Mouse (Mus musculus): ENCODE data around the gene Cd209g. TPM values are rescaled to one million over a fixed set of nuclear protein-coding genes. Genes with fewer than 3 reads are reported as not detected.

Gene Cd209g
- polyA plus RNA-seq, 1 experiment from 2014 or later: not detected

Other genes starting within 250 kb of the Cd209g start
- gene Cd209b, start 207.3 kb upstream of the Cd209g start, polyA plus RNA-seq (2014; fragmentation: Nextera tagmentation; extraction: Ambion mirVana): not detected in 2 replicates
- gene Cd209c, start 179.4 kb upstream of the Cd209g start, polyA plus RNA-seq (2014; fragmentation: Nextera tagmentation; extraction: Ambion mirVana): 0.66 and 0.77 TPM in 2 replicates
- gene Cd209f, start 28.3 kb upstream of the Cd209g start, polyA plus RNA-seq (2014; fragmentation: Nextera tagmentation; extraction: Ambion mirVana): not detected in 2 replicates
- gene Evi5l, start 32.5 kb downstream of the Cd209g start, polyA plus RNA-seq (2014; fragmentation: Nextera tagmentation; extraction: Ambion mirVana): 12.8 and 18.3 TPM in 2 replicates
- gene Prr36, start 83.4 kb downstream of the Cd209g start, polyA plus RNA-seq (2014; fragmentation: Nextera tagmentation; extraction: Ambion mirVana): 3.8 and 7.1 TPM in 2 replicates
- gene Lrrc8e, start 92.7 kb downstream of the Cd209g start, polyA plus RNA-seq (2014; fragmentation: Nextera tagmentation; extraction: Ambion mirVana): 0.41 and 0.43 TPM in 2 replicates
- gene Map2k7, start 104.6 kb downstream of the Cd209g start, polyA plus RNA-seq (2014; fragmentation: Nextera tagmentation; extraction: Ambion mirVana): 22.6 and 24.3 TPM in 2 replicates
- 0.86 and 2.2 TPM in 2 replicates for gene Gm49320, start 104.8 kb downstream of the Cd209g start, polyA plus RNA-seq (2014; fragmentation: Nextera tagmentation; extraction: Ambion mirVana)
- 4.7 and 5.9 TPM in 2 replicates for gene Tgfbr3l, start 114.1 kb downstream of the Cd209g start, polyA plus RNA-seq (2014; fragmentation: Nextera tagmentation; extraction: Ambion mirVana)
- gene Snapc2, start 119.0 kb downstream of the Cd209g start, polyA plus RNA-seq (2014; fragmentation: Nextera tagmentation; extraction: Ambion mirVana): 61.9 and 63.6 TPM in 2 replicates
- gene Ctxn1, start 125.2 kb downstream of the Cd209g start, polyA plus RNA-seq (2014; fragmentation: Nextera tagmentation; extraction: Ambion mirVana): 86.1 and 93.1 TPM in 2 replicates
- 75.7 and 81.2 TPM in 2 replicates for gene Timm44, start 141.8 kb downstream of the Cd209g start, polyA plus RNA-seq (2014; fragmentation: Nextera tagmentation; extraction: Ambion mirVana)
- 14.7 and 17.2 TPM in 2 replicates for gene Ccl25, start 191.1 kb downstream of the Cd209g start, polyA plus RNA-seq (2014; fragmentation: Nextera tagmentation; extraction: Ambion mirVana)
- 201 and 312 TPM in 2 replicates for gene Elavl1, start 191.3 kb downstream of the Cd209g start, polyA plus RNA-seq (2014; fragmentation: Nextera tagmentation; extraction: Ambion mirVana)

Measured in kidney, embryonic 14.5 days (tissue).